Mouse (Mus musculus): ENCODE data around the gene Grid1. TPM values are rescaled to one million over a fixed set of nuclear protein-coding genes. Genes with fewer than 3 reads are reported as not detected.

Grid1 gene
- polyA plus RNA-seq (2017; shearing (Covaris generic)) = not detected

DNA sequence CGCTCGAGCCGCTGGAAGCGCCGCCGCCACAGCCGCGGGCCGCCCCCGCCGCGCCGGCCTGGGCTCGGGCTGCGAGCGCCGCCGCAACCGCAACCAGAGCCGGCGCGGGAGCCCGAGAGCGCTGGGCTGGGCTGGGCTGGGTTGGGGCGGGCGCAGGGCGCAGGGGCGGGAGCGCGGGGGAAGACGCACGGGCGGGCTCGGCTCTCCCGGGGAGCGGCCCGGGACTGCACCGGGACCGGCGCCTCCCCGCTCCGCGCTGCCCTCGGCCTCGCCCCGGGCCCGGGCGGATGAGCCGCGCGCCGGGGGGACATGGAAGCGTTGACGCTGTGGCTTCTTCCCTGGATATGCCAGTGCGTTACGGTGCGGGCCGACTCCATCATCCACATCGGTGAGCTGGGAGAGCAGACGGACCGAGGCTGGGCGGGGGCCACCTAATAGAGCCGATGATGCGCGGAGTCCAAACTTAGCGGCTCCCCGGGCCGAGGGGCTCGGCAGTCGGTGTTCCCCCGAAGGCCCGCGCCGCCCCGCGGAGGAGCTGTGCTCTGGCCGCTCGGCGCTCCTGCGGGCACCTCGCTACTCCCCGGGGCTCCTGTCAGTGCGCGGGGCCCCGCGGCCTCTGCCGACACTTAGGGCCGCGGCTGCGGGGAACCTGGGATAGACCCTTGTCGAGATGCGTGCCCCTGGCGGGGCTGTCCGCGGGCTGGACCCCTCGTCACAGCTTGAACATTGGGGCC is at the start of gene Grid1:
TSS of gene Grid1 (plus strand) at position 190 of the 734 bp plus-strand sequence.

Other genes starting within 250 kb of the Grid1 start
- gene Ldb3, start 231.4 kb upstream of the Grid1 start, polyA plus RNA-seq (2017; shearing (Covaris generic)) = not detected
- not detected for gene Opn4, start 220.0 kb upstream of the Grid1 start, polyA plus RNA-seq (2017; shearing (Covaris generic))
- gene Wapl, start 146.2 kb upstream of the Grid1 start, polyA plus RNA-seq (2017; shearing (Covaris generic)) = 18.4 TPM